Mouse (Mus musculus) duodenum, adult 2 months (tissue): ENCODE data around the gene Sirt4. TPM values are rescaled to one million over a fixed set of nuclear protein-coding genes. Genes with fewer than 3 reads are reported as not detected.

Experiments
- polyA plus RNA-seq: library from polyadenylated mRNA; depleted of rRNA; stranded (reverse); fragments of >200 nt; gene quantifications from 2 replicates; pipeline ENCODE4 v1.2.3, GENCODE M21; 2012; ENCODE audit warnings: low replicate concordance; rRNA removed

Gene Sirt4
- 15.8 and 17.5 TPM in 2 replicates for polyA plus RNA-seq

GRCm38 (mm10) chr5:115483947-115484920, at the start of gene Sirt4:
Gene Sirt4, minus strand, starts transcription at chr5:115484725.

GRCm38 (mm10) chr5:115506454-115507201, 22.1 kb upstream of the Sirt4 start, which contains the start of gene Pxn:
Gene Pxn, plus strand, starts transcription at chr5:115506676.

GRCm38 (mm10) chr5:115465642-115466420, 18.7 kb downstream of the Sirt4 start, which contains the start of gene Pla2g1b:
Gene Pla2g1b, plus strand, starts transcription at chr5:115466262.

GRCm38 (mm10) chr5:115429359-115430186, 55.0 kb downstream of the Sirt4 start, which contains the start of gene Msi1:
Gene Msi1, plus strand, starts transcription at chr5:115429599.

Other genes starting within 250 kb of the Sirt4 start
- 88.3 and 126 TPM in 2 replicates for gene Pop5, start 248.9 kb downstream of the Sirt4 start, polyA plus RNA-seq
- 116 and 207 TPM in 2 replicates for gene Rnf10, start 211.8 kb downstream of the Sirt4 start, polyA plus RNA-seq
- gene Coq5, start 205.1 kb downstream of the Sirt4 start, polyA plus RNA-seq, result 5.3 and 8.8 TPM in 2 replicates
- gene Dynll1, start 183.7 kb downstream of the Sirt4 start, polyA plus RNA-seq, result 36.5 and 44.0 TPM in 2 replicates
- 13.2 and 25.7 TPM in 2 replicates for gene Srsf9, start 157.5 kb downstream of the Sirt4 start, polyA plus RNA-seq
- 3.6 and 4.6 TPM in 2 replicates for gene Gatc, start 143.5 kb downstream of the Sirt4 start, polyA plus RNA-seq
- gene Triap1, start 143.5 kb downstream of the Sirt4 start, polyA plus RNA-seq, result 4.4 and 5.8 TPM in 2 replicates
- gene Cox6a1, start 135.7 kb downstream of the Sirt4 start, polyA plus RNA-seq, result 4,451 and 10,335 TPM in 2 replicates
- 10.6 and 14.7 TPM in 2 replicates for gene Msi1, start 55.1 kb downstream of the Sirt4 start, polyA plus RNA-seq
- 7.9 and 176 TPM in 2 replicates for gene Pla2g1b, start 18.5 kb downstream of the Sirt4 start, polyA plus RNA-seq
- gene Pxn, start 22.0 kb upstream of the Sirt4 start, polyA plus RNA-seq, result 122 and 147 TPM in 2 replicates
- 1,282 and 1,897 TPM in 2 replicates for gene Rplp0, start 74.7 kb upstream of the Sirt4 start, polyA plus RNA-seq
- gene Gcn1l1, start 80.5 kb upstream of the Sirt4 start, polyA plus RNA-seq, result 18.8 and 34.4 TPM in 2 replicates
- 59.3 and 61.3 TPM in 2 replicates for gene Rab35, start 147.2 kb upstream of the Sirt4 start, polyA plus RNA-seq
- gene Bicdl1, start 246.9 kb upstream of the Sirt4 start, polyA plus RNA-seq, result 10.0 and 12.0 TPM in 2 replicates